Mouse (Mus musculus) liver (tissue): ENCODE measurements around the gene 3110040N11Rik.

Experiments used
- DNase-seq: peaks from one replicate; pipeline ENCODE4 v3.0.0-alpha.2; 2020; ENCODE audit warnings: mixed read lengths

The 3110040N11Rik gene

DNA sequence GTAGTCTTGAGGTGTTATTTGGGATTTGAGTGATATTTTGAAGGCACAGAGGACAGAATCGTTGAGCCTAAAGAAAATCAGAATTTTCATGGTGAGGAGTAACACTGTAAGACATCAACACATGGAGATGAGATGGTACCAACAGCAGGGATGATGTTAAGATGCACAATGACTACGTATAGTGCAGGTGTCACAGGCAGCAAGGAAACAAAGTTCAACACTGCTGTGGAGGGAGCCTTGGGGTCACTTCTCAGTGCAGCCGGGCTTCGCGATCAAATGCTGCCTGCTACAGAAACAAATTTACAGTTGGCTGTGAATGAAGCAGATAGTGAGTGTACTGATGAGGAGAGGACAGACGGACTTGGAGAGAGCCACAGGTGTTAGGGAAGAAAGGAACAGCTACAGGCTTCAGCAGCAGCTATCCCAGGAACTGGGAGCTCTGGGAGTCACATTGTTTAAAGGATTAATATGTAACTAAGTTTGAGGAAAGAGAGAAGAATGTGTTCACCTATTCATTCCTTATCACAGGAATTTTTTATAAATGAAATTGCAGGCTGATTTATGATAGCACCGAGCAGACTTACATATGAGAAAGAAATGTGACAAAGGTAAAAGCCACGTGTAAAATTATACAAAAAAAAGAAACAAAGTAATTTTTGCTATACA lies 50.4 kb downstream of the 3110040N11Rik start:
- DNase-seq, result no peak

DNA sequence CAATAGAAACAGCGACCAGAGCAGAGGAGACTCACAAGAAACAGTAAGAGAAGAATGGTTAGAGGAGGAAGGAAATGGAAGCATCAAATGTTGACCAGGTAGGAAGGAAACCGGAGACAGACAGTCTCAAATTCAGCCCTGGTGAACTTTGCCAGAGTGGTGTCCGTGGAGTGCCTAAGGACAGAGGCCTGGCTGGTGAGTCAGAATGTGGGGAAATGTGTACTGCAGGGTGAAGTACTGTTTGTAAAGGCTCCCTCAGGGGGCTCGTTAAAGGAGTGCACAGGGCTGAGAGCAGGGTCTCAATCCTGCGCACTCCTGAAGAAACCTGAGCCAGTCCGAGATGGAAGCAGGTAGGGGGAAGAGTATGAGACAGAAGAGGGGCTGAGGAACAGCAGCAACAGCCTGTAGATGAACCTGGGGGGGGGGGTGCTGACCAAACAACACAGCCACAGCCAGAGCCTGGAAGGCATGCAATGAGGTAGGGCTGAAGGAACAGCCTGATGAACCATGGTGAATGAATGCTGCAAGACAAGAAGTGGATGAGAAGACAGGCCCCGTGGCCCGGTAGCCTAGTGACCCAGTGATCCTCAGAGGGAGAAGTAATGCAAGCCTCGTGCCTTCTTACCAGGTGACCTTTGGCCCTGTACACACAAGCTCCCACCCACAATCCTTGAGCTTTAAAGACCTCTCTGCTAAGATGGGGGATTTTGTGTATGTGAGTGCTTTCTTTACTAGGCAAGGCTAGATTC lies 53.8 kb downstream of the 3110040N11Rik start:
- DNase-seq, result no peak

DNA sequence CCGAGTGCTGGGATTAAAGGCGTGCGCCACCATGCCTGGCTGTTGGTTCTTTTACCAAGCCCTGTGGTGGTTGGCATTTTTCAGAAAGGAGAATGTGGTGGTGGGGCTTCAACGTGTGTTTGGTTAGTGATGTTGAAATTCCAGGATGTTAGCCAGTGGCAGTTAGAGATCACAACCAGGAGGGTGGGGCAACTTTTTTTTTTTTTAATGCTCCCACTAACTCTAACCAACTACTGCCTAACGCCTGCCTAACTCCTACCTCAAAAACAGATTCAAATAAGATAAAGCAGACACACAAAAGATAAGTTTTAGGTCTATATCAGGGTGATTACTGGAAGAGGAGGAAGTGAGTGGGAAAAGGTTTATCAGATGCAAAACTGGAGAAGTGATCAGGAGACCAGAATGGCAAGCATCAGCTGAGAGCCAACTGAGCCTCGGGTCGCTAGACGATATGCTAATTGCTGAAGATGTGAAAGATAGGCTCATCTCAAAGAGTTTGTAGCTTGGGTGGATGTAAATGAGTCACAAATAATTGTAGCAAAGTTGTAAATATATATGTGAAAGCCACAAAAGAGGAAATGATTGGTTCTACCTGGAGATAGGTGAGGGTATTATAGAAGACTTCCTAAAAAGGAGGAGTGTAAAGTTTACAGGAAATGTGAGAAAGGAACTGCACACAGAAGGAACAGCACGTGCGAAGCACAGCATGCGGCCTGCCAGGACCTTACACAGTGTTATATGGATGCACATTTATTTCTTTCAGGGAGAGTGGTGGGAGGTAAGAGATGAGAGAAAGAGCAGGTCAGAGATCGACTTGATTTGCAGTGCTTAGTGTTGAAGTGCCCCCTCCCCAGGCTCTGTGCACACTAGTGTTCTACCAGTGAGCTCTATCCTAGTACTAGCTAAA lies 56.8 kb downstream of the 3110040N11Rik start:
- DNase-seq, result no peak
